Mouse (Mus musculus) heart, adult 8-10 months (tissue): ENCODE data around the gene Ankrd31. TPM values are rescaled to one million over a fixed set of nuclear protein-coding genes. Genes with fewer than 3 reads are reported as not detected.
"Not testable (repeated sequence)": the region's sequence is repeated elsewhere in the genome, so short reads cannot be mapped to it uniquely, and the experiment has no call there.

ENCODE experiments used
- DNase-seq: peaks from one replicate; pipeline ENCODE4 v3.0.0; 2022; ENCODE audit warnings: low spot score
- total RNA-seq, 4 experiments: library from RNA; stranded (reverse); gene quantifications; 2 replicates each; pipeline ENCODE4 v1.2.4; 2022

Gene Ankrd31
- total RNA-seq, 4 experiments from 2014 or later, result not detected

GRCm38 (mm10) chr13:96855191-96855590 is 107.1 kb downstream of the Ankrd31 start:
- DNase-seq, result peak; percentile 23

- DNase-seq, result no peak
Measured at GRCm38 (mm10) chr13:96859161-96859560, 111.1 kb downstream of the Ankrd31 start.

- DNase-seq, result no peak
Measured at GRCm38 (mm10) chr13:96870742-96871141, 122.7 kb downstream of the Ankrd31 start.

GRCm38 (mm10) chr13:96874071-96874470 is 126.0 kb downstream of the Ankrd31 start:
- no peak for DNase-seq

- DNase-seq, result no peak
Measured at GRCm38 (mm10) chr13:96878220-96879057, 130.4 kb downstream of the Ankrd31 start.

GRCm38 (mm10) chr13:96884534-96884933 is 136.5 kb downstream of the Ankrd31 start:
- no peak for DNase-seq

GRCm38 (mm10) chr13:96889985-96890384 is 141.9 kb downstream of the Ankrd31 start:
- no peak for DNase-seq

GRCm38 (mm10) chr13:96895144-96895543 is 147.1 kb downstream of the Ankrd31 start:
- no peak for DNase-seq

GRCm38 (mm10) chr13:96906717-96907116 is 158.6 kb downstream of the Ankrd31 start:
- DNase-seq, result no peak

GRCm38 (mm10) chr13:96911202-96911601 is 163.1 kb downstream of the Ankrd31 start:
- no peak for DNase-seq

GRCm38 (mm10) chr13:96923134-96923533 is 175.1 kb downstream of the Ankrd31 start:
- DNase-seq, result not testable (repeated sequence)

- DNase-seq, result peak; percentile 28
Measured at GRCm38 (mm10) chr13:96923999-96924961, 176.2 kb downstream of the Ankrd31 start, which contains the start of gene Gcnt4. Gcnt4 (plus strand) TSS chr13:96924689.

- no peak for DNase-seq
Measured at GRCm38 (mm10) chr13:96924985-96925745, 177.1 kb downstream of the Ankrd31 start.

GRCm38 (mm10) chr13:96925991-96926725 is 178.1 kb downstream of the Ankrd31 start:
- DNase-seq, result no peak

- DNase-seq, result no peak
Measured at GRCm38 (mm10) chr13:96927781-96928180, 179.7 kb downstream of the Ankrd31 start.

- DNase-seq, result no peak
Measured at GRCm38 (mm10) chr13:96928432-96929039, 180.5 kb downstream of the Ankrd31 start.

- no peak for DNase-seq
Measured at GRCm38 (mm10) chr13:96932745-96933144, 184.7 kb downstream of the Ankrd31 start.

- DNase-seq, result no peak
Measured at GRCm38 (mm10) chr13:96933367-96933766, 185.3 kb downstream of the Ankrd31 start.

- DNase-seq, result no peak
Measured at GRCm38 (mm10) chr13:96936173-96936777, 188.2 kb downstream of the Ankrd31 start.

GRCm38 (mm10) chr13:96937059-96937558 is 189.0 kb downstream of the Ankrd31 start:
- DNase-seq, result no peak
